Mouse (Mus musculus): ENCODE measurements around the gene Tnnc2. TPM values are rescaled to one million over a fixed set of nuclear protein-coding genes. Genes with fewer than 3 reads are reported as not detected.

The Tnnc2 gene
- polyA plus RNA-seq, 1 experiment: 0.38 TPM

- TF ChIP-seq POLR2A (IDR thresholded peaks at IDR 0.05; ENCODE audit: control insufficient read depth, extremely low read depth, insufficient read depth, low read length, poor library complexity): no peak
- TF ChIP-seq CTCF (IDR thresholded peaks at IDR 0.05; ENCODE audit: borderline replicate concordance, control insufficient read depth, extremely low read depth, insufficient read depth, low read length, poor library complexity): no peak
- Histone ChIP-seq H3K4me3 (ENCODE audit: control insufficient read depth, insufficient read depth, low read length) (no peak overlapping the region), H3K27me3 (ENCODE audit: control insufficient read depth, insufficient read depth, low read length) (no peaks in the 10 kb centered on the region), H3K4me1 (replicated peaks; ENCODE audit: control insufficient read depth, insufficient read depth, low read length) (peaks cover 21% of the 10 kb centered on the region), H3K36me3 (ENCODE audit: control insufficient read depth, insufficient read depth, low read length) (peaks cover 7% of the 10 kb centered on the region; the same call in 1 of the 2 replicates), H3K27ac (ENCODE audit: control insufficient read depth, insufficient read depth, low read length) (no peak overlapping the region)
- DNase-seq: no peak
- WGBS: 91% methylated on average over 14 of the region's 14 CpGs
Measured at GRCm38 (mm10) chr2:164773229-164773988, 6.4 kb downstream of the Tnnc2 start.

GRCm38 (mm10) chr2:164771123-164771522 lies 8.6 kb downstream of the Tnnc2 start:
- H3K4me1 ChIP-seq (replicated peaks; ENCODE audit: control insufficient read depth, insufficient read depth, low read length): peaks cover 21% of the 10 kb centered on the region
- H3K27ac ChIP-seq (ENCODE audit: control insufficient read depth, insufficient read depth, low read length): no peak overlapping the region
- peak overlapping the region; percentile 71; the same call in 1 of the 2 replicates for H3K4me3 ChIP-seq (ENCODE audit: control insufficient read depth, insufficient read depth, low read length)
- H3K36me3 ChIP-seq (ENCODE audit: control insufficient read depth, insufficient read depth, low read length): peaks cover 16% of the 10 kb centered on the region; the same call in 1 of the 2 replicates
- WGBS: 87% methylated on average over 8 of the region's 8 CpGs
- TF ChIP-seq POLR2A (IDR thresholded peaks at IDR 0.05; ENCODE audit: control insufficient read depth, extremely low read depth, insufficient read depth, low read length, poor library complexity): no peak
- TF ChIP-seq CTCF (IDR thresholded peaks at IDR 0.05; ENCODE audit: borderline replicate concordance, control insufficient read depth, extremely low read depth, insufficient read depth, low read length, poor library complexity): no peak
- no peak for DNase-seq
- H3K27me3 ChIP-seq (ENCODE audit: control insufficient read depth, insufficient read depth, low read length): no peaks in the 10 kb centered on the region

- Histone ChIP-seq H3K4me3 (ENCODE audit: control insufficient read depth, insufficient read depth, low read length) (peak overlapping the region; percentile 71), H3K27ac (ENCODE audit: control insufficient read depth, insufficient read depth, low read length) (no peak overlapping the region), H3K4me1 (replicated peaks; ENCODE audit: control insufficient read depth, insufficient read depth, low read length) (peaks cover 21% of the 10 kb centered on the region), H3K36me3 (ENCODE audit: control insufficient read depth, insufficient read depth, low read length) (peaks cover 16% of the 10 kb centered on the region; the same call in 1 of the 2 replicates), H3K27me3 (ENCODE audit: control insufficient read depth, insufficient read depth, low read length) (no peaks in the 10 kb centered on the region)
- DNase-seq: no peak
- WGBS: 2% methylated on average over 15 of the region's 15 CpGs
- TF ChIP-seq CTCF (IDR thresholded peaks at IDR 0.05; ENCODE audit: borderline replicate concordance, control insufficient read depth, extremely low read depth, insufficient read depth, low read length, poor library complexity) (no peak), POLR2A (IDR thresholded peaks at IDR 0.05; ENCODE audit: control insufficient read depth, extremely low read depth, insufficient read depth, low read length, poor library complexity) (no peak)
Measured at GRCm38 (mm10) chr2:164770279-164770678, 9.5 kb downstream of the Tnnc2 start.

GRCm38 (mm10) chr2:164769258-164770037 lies 10.3 kb downstream of the Tnnc2 start, which contains the start of gene Ube2c:
Ube2c (plus strand) TSS chr2:164769898.
- 2% methylated on average over 53 of the region's 53 CpGs for WGBS
- no peak for TF ChIP-seq POLR2A (IDR thresholded peaks at IDR 0.05; ENCODE audit: control insufficient read depth, extremely low read depth, insufficient read depth, low read length, poor library complexity)
- TF ChIP-seq CTCF (IDR thresholded peaks at IDR 0.05; ENCODE audit: borderline replicate concordance, control insufficient read depth, extremely low read depth, insufficient read depth, low read length, poor library complexity): no peak
- Histone ChIP-seq H3K36me3 (ENCODE audit: control insufficient read depth, insufficient read depth, low read length) (peaks cover 16% of the 10 kb centered on the region; the same call in 1 of the 2 replicates), H3K27ac (ENCODE audit: control insufficient read depth, insufficient read depth, low read length) (no peak within 1 kb of the TSS), H3K4me1 (replicated peaks; ENCODE audit: control insufficient read depth, insufficient read depth, low read length) (peaks cover 21% of the 10 kb centered on the region), H3K4me3 (ENCODE audit: control insufficient read depth, insufficient read depth, low read length) (peak within 1 kb of the TSS; percentile 77), H3K27me3 (ENCODE audit: control insufficient read depth, insufficient read depth, low read length) (no peaks in the 10 kb centered on the region)
- DNase-seq: peak; percentile 98

- H3K27ac ChIP-seq (ENCODE audit: control insufficient read depth, insufficient read depth, low read length): no peak overlapping the region
- WGBS: 98% methylated on average over 15 of the region's 15 CpGs
- no peak for TF ChIP-seq POLR2A (IDR thresholded peaks at IDR 0.05; ENCODE audit: control insufficient read depth, extremely low read depth, insufficient read depth, low read length, poor library complexity)
- TF ChIP-seq CTCF (IDR thresholded peaks at IDR 0.05; ENCODE audit: borderline replicate concordance, control insufficient read depth, extremely low read depth, insufficient read depth, low read length, poor library complexity): no peak
- H3K4me1 ChIP-seq (replicated peaks; ENCODE audit: control insufficient read depth, insufficient read depth, low read length): peaks cover 21% of the 10 kb centered on the region
- H3K36me3 ChIP-seq (ENCODE audit: control insufficient read depth, insufficient read depth, low read length): peaks cover 19% of the 10 kb centered on the region
- H3K4me3 ChIP-seq (ENCODE audit: control insufficient read depth, insufficient read depth, low read length): no peak overlapping the region
- no peak for DNase-seq
- no peaks in the 10 kb centered on the region for H3K27me3 ChIP-seq (ENCODE audit: control insufficient read depth, insufficient read depth, low read length)
Measured at GRCm38 (mm10) chr2:164767812-164768540, 11.8 kb downstream of the Tnnc2 start.

GRCm38 (mm10) chr2:164765841-164766240 lies 13.9 kb downstream of the Tnnc2 start:
- TF ChIP-seq CTCF (IDR thresholded peaks at IDR 0.05; ENCODE audit: borderline replicate concordance, control insufficient read depth, extremely low read depth, insufficient read depth, low read length, poor library complexity) (no peak), POLR2A (IDR thresholded peaks at IDR 0.05; ENCODE audit: control insufficient read depth, extremely low read depth, insufficient read depth, low read length, poor library complexity) (no peak)

More at GRCm38 (mm10) chr2:164765841-164766240, 13.9 kb downstream of the Tnnc2 start:
- Histone ChIP-seq H3K4me3 (ENCODE audit: control insufficient read depth, insufficient read depth, low read length) (no peak overlapping the region), H3K36me3 (ENCODE audit: control insufficient read depth, insufficient read depth, low read length) (peaks cover 27% of the 10 kb centered on the region), H3K27ac (ENCODE audit: control insufficient read depth, insufficient read depth, low read length) (no peak overlapping the region), H3K4me1 (replicated peaks; ENCODE audit: control insufficient read depth, insufficient read depth, low read length) (peaks cover 13% of the 10 kb centered on the region), H3K27me3 (ENCODE audit: control insufficient read depth, insufficient read depth, low read length) (no peaks in the 10 kb centered on the region)
- no peak for DNase-seq
- 94% methylated on average over 3 of the region's 3 CpGs for WGBS
